Mouse (Mus musculus) limb, embryonic 13.5 days (tissue): Measurements from ENCODE around the gene Kif22. TPM values are rescaled to one million over a fixed set of nuclear protein-coding genes. Genes with fewer than 3 reads are reported as not detected.

Experiments used
- ATAC-seq: fragments of 200-750 bp; cut with Nextera tagmentation; 2 replicates; pipeline ENCODE4 v1.8.0; 2017; ENCODE audit warnings: low read depth, moderate number of reproducible peaks, moderate TSS enrichment; ENCODE audit not compliant: low FRiP score
- H3K27ac ChIP-seq: fragments of 300-500 bp; sonication (generic); 2 replicates; pipeline ENCODE4 v1.5.1; 2015; ENCODE audit warnings: inconsistent platforms, mild to moderate bottlenecking, moderate library complexity
- H3K27me3 ChIP-seq: fragments of 300-500 bp; sonication (generic); 2 replicates; pipeline ENCODE4 v1.6.1; 2015; ENCODE audit warnings: mild to moderate bottlenecking, inconsistent platforms
- H3K36me3 ChIP-seq: fragments of 300-500 bp; sonication (generic); 2 replicates; pipeline ENCODE4 v1.6.1; 2015; ENCODE audit warnings: inconsistent platforms, mild to moderate bottlenecking, moderate library complexity
- H3K4me1 ChIP-seq: fragments of 300-500 bp; sonication (generic); 2 replicates; pipeline ENCODE4 v1.6.1; 2015; ENCODE audit warnings: inconsistent platforms
- H3K4me2 ChIP-seq: fragments of 300-500 bp; sonication (generic); replicated peaks from 2 replicates; pipeline ENCODE4 v1.6.1; 2015; ENCODE audit warnings: inconsistent platforms, mild to moderate bottlenecking, moderate library complexity
- H3K4me3 ChIP-seq: fragments of 300-500 bp; sonication (generic); 2 replicates; pipeline ENCODE4 v1.5.1; 2015; ENCODE audit warnings: moderate library complexity, mild to moderate bottlenecking, inconsistent platforms
- H3K9ac ChIP-seq: fragments of 300-500 bp; sonication (generic); 2 replicates; pipeline ENCODE4 v1.6.1; 2015; ENCODE audit warnings: mild to moderate bottlenecking, inconsistent platforms
- H3K9me3 ChIP-seq: fragments of 300-500 bp; sonication (generic); 2 replicates; pipeline ENCODE4 v1.6.1; 2016; ENCODE audit warnings: inconsistent platforms
- WGBS: fragments of 180-500 bp; shearing (Covaris S2); methylation state at CpG from one replicate; pipeline ENCODE4 v1.1.7; 2015; 5-methylcytosine and 5-hydroxymethylcytosine counted together
- polyA plus RNA-seq: library from polyadenylated mRNA; unstranded; fragments of >200 nt; fragmentation: Nextera tagmentation; extraction: Ambion mirVana; gene quantifications from 2 replicates; pipeline ENCODE4 v1.2.1, GENCODE M21; 2015

Gene Kif22
- polyA plus RNA-seq, 1 experiment from 2014 or later, result 118 TPM

GRCm38 (mm10) chr7:127026984-127027726, 15.1 kb downstream of the Kif22 start, which contains the start of gene Maz:
Gene Maz (minus strand): TSS chr7:127027037.
- H3K27me3 ChIP-seq, result no peaks in the 10 kb centered on the region

GRCm38 (mm10) chr7:127026616-127026983, 15.7 kb downstream of the Kif22 start:
- no peak for ATAC-seq
- Histone ChIP-seq H3K4me1 (peaks cover 44% of the 10 kb centered on the region), H3K4me2 (peak overlapping the region; percentile 98), H3K9ac (peak overlapping the region; percentile 99), H3K27ac (peak overlapping the region; percentile 99), H3K9me3 (no peaks in the 10 kb centered on the region), H3K36me3 (peaks cover 70% of the 10 kb centered on the region), H3K27me3 (no peaks in the 10 kb centered on the region), H3K4me3 (peak overlapping the region; percentile 94)
- WGBS, result 0% methylated on average over 5 of the region's 48 CpGs

More at GRCm38 (mm10) chr7:127026984-127027726, 15.1 kb downstream of the Kif22 start, which contains the start of gene Maz:
- peak within 1 kb of the TSS; percentile 99 for H3K9ac ChIP-seq
- peak within 1 kb of the TSS; percentile 99 for H3K27ac ChIP-seq
- peak within 1 kb of the TSS; percentile 94 for H3K4me3 ChIP-seq
- ATAC-seq, result peak; percentile 92
- peaks cover 70% of the 10 kb centered on the region for H3K36me3 ChIP-seq
- 0% methylated on average over 55 of the region's 63 CpGs for WGBS
- H3K4me1 ChIP-seq, result peaks cover 38% of the 10 kb centered on the region
- H3K4me2 ChIP-seq, result peak within 1 kb of the TSS; percentile 98
- H3K9me3 ChIP-seq, result no peaks in the 10 kb centered on the region

GRCm38 (mm10) chr7:127026161-127026600, 16.1 kb downstream of the Kif22 start:
- Histone ChIP-seq H3K27me3 (no peaks in the 10 kb centered on the region), H3K27ac (peak overlapping the region; percentile 99), H3K9me3 (no peaks in the 10 kb centered on the region), H3K4me1 (peaks cover 48% of the 10 kb centered on the region), H3K4me2 (peak overlapping the region; percentile 98), H3K9ac (peak overlapping the region; percentile 99), H3K4me3 (peak overlapping the region; percentile 94), H3K36me3 (peaks cover 66% of the 10 kb centered on the region)
- WGBS, result 4% methylated on average over 5 of the region's 48 CpGs
- peak; percentile 25 for ATAC-seq

- no peaks in the 10 kb centered on the region for H3K9me3 ChIP-seq
- H3K27me3 ChIP-seq, result no peaks in the 10 kb centered on the region
- H3K27ac ChIP-seq, result peak overlapping the region; percentile 99
- under 1% methylated on average over 46 of the region's 65 CpGs for WGBS
- H3K4me1 ChIP-seq, result peaks cover 52% of the 10 kb centered on the region
- peaks cover 60% of the 10 kb centered on the region for H3K36me3 ChIP-seq
- peak overlapping the region; percentile 94 for H3K4me3 ChIP-seq
- H3K4me2 ChIP-seq, result peak overlapping the region; percentile 98
- ATAC-seq, result no peak
- peak overlapping the region; percentile 99 for H3K9ac ChIP-seq
These were observed 16.6 kb downstream of the Kif22 start for GRCm38 (mm10) chr7:127025556-127026160.

GRCm38 (mm10) chr7:127024755-127025555, 17.3 kb downstream of the Kif22 start:
- H3K9ac ChIP-seq, result peak overlapping the region; percentile 99
- H3K9me3 ChIP-seq, result no peaks in the 10 kb centered on the region
- H3K27ac ChIP-seq, result peak overlapping the region; percentile 99
- WGBS, result under 1% methylated on average over 30 of the region's 30 CpGs
- no peaks in the 10 kb centered on the region for H3K27me3 ChIP-seq
- H3K4me2 ChIP-seq, result peak overlapping the region; percentile 98
- peak overlapping the region; percentile 94 for H3K4me3 ChIP-seq
- 0 out of 2 replicates have a peak, but pooled peaks have one; percentile 4 for ATAC-seq
- H3K36me3 ChIP-seq, result peaks cover 53% of the 10 kb centered on the region
- peaks cover 59% of the 10 kb centered on the region for H3K4me1 ChIP-seq

GRCm38 (mm10) chr7:127023896-127024690, 18.2 kb downstream of the Kif22 start:
- peaks cover 45% of the 10 kb centered on the region for H3K36me3 ChIP-seq
- 18% methylated on average over 19 of the region's 19 CpGs for WGBS
- no peak for ATAC-seq
- peak overlapping the region; percentile 99; the same call in 1 of the 2 replicates for H3K27ac ChIP-seq
- H3K4me2 ChIP-seq, result peak overlapping the region; percentile 98
- peaks cover 68% of the 10 kb centered on the region for H3K4me1 ChIP-seq
- H3K9ac ChIP-seq, result peak overlapping the region; percentile 99
- no peaks in the 10 kb centered on the region for H3K27me3 ChIP-seq
- H3K9me3 ChIP-seq, result no peaks in the 10 kb centered on the region
- peak overlapping the region; percentile 94 for H3K4me3 ChIP-seq

GRCm38 (mm10) chr7:127023272-127023691, 19.0 kb downstream of the Kif22 start:
- H3K9ac ChIP-seq, result peak overlapping the region; percentile 99
- 79% methylated on average over 13 of the region's 13 CpGs for WGBS
- H3K27ac ChIP-seq, result peak overlapping the region; percentile 75; the same call in 1 of the 2 replicates
- ATAC-seq, result no peak
- H3K36me3 ChIP-seq, result peaks cover 38% of the 10 kb centered on the region
- H3K9me3 ChIP-seq, result no peaks in the 10 kb centered on the region
- peaks cover 73% of the 10 kb centered on the region for H3K4me1 ChIP-seq
- peak overlapping the region; percentile 98 for H3K4me2 ChIP-seq
- no peaks in the 10 kb centered on the region for H3K27me3 ChIP-seq
- H3K4me3 ChIP-seq, result peak overlapping the region; percentile 94

GRCm38 (mm10) chr7:127022528-127023271, 19.6 kb downstream of the Kif22 start:
- H3K9me3 ChIP-seq, result no peaks in the 10 kb centered on the region

GRCm38 (mm10) chr7:127021563-127022527, 20.4 kb downstream of the Kif22 start:
- WGBS, result 40% methylated on average over 5 of the region's 5 CpGs

More at GRCm38 (mm10) chr7:127022528-127023271, 19.6 kb downstream of the Kif22 start:
- H3K4me2 ChIP-seq, result peak overlapping the region; percentile 98
- WGBS, result 86% methylated on average over 7 of the region's 7 CpGs
- no peak for ATAC-seq
- peak overlapping the region; percentile 94 for H3K4me3 ChIP-seq
- H3K27ac ChIP-seq, result peak overlapping the region; percentile 75; the same call in 1 of the 2 replicates
- peaks cover 32% of the 10 kb centered on the region for H3K36me3 ChIP-seq
- H3K9ac ChIP-seq, result peak overlapping the region; percentile 99
- H3K27me3 ChIP-seq, result no peaks in the 10 kb centered on the region
- H3K4me1 ChIP-seq, result peaks cover 73% of the 10 kb centered on the region

More at GRCm38 (mm10) chr7:127021563-127022527, 20.4 kb downstream of the Kif22 start:
- H3K4me2 ChIP-seq, result peak overlapping the region; percentile 98
- no peaks in the 10 kb centered on the region for H3K27me3 ChIP-seq
- H3K4me1 ChIP-seq, result peaks cover 73% of the 10 kb centered on the region
- H3K9ac ChIP-seq, result peak overlapping the region; percentile 86
- H3K27ac ChIP-seq, result peak overlapping the region; percentile 82
- H3K4me3 ChIP-seq, result peak overlapping the region; percentile 94
- no peaks in the 10 kb centered on the region for H3K9me3 ChIP-seq
- no peak for ATAC-seq
- H3K36me3 ChIP-seq, result peaks cover 32% of the 10 kb centered on the region
